Mouse (Mus musculus) kidney, adult 2 months (tissue): ENCODE measurements around the gene Ppp1r14a. TPM values are rescaled to one million over a fixed set of nuclear protein-coding genes. Genes with fewer than 3 reads are reported as not detected.

Source experiments
- DNase-seq: peaks from one replicate; pipeline ENCODE4 v3.0.0; 2021
- H3K27ac ChIP-seq: fragments of 200-500 bp; 2 replicates; pipeline ENCODE4 v1.5.1; 2012; ENCODE audit warnings: low read depth, low read length, control low read depth, inconsistent platforms; ENCODE audit not compliant: insufficient read depth
- H3K27me3 ChIP-seq: fragments of 200-500 bp; replicated peaks from 2 replicates; pipeline ENCODE4 v1.6.1; 2012; ENCODE audit warnings: mild to moderate bottlenecking, moderate library complexity, low read length, inconsistent platforms; ENCODE audit not compliant: control insufficient read depth, insufficient read depth
- H3K36me3 ChIP-seq: fragments of 200-500 bp; 2 replicates; pipeline ENCODE4 v1.6.1; 2012; ENCODE audit warnings: mild to moderate bottlenecking, moderate library complexity, low read length, inconsistent platforms; ENCODE audit not compliant: control insufficient read depth, insufficient read depth
- H3K4me1 ChIP-seq: fragments of 200-500 bp; 2 replicates; pipeline ENCODE4 v1.6.1; 2011; ENCODE audit warnings: low read length; ENCODE audit not compliant: control insufficient read depth, insufficient read depth
- H3K4me3 ChIP-seq: fragments of 200-500 bp; 2 replicates; pipeline ENCODE4 v1.5.1; 2011; ENCODE audit warnings: mild to moderate bottlenecking, low read depth, low read length, control low read depth; ENCODE audit not compliant: insufficient read depth
- CTCF ChIP-seq: fragments of 200-500 bp; conservative IDR thresholded peaks from 2 replicates; pipeline ENCODE4 v1.5.1; 2011; ENCODE audit warnings: low read depth, mild to moderate bottlenecking, control low read depth, low read length, moderate library complexity, mixed read lengths; ENCODE audit not compliant: insufficient read depth, insufficient read length
- POLR2A ChIP-seq: fragments of 200-500 bp; IDR thresholded peaks from one replicate; pipeline ENCODE4 v1.6.1; 2011; ENCODE audit warnings: low read depth, low read length, control low read depth
- WGBS: fragments of 180-500 bp; shearing (Covaris S2); methylation state at CpG from one replicate; pipeline ENCODE4 v1.1.7; 2018; 5-methylcytosine and 5-hydroxymethylcytosine counted together
- polyA plus RNA-seq: library from polyadenylated mRNA; depleted of rRNA; stranded (reverse); fragments of >200 nt; gene quantifications from 2 replicates; pipeline ENCODE4 v1.2.3, GENCODE M21; 2012

Ppp1r14a gene
- polyA plus RNA-seq, 1 experiment: 12.3 TPM

DNA sequence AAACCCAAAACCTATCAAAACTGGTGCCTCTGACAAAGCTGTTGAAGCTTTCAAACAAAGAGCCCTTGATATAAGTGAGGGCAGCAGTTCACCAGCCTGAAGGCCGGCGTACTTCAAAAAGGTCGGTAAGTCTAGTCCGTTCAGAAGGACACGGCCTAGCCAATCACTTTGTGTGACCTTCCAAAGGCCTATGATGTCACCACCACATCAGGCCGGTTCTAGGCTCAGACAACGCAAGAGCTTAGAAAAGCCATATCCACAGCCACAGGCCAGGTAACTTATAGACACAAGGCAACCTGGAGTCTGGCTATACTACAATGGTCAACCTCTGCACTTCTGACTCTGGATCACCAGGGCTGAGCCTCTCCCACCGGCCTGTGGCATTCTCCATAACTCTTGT, 9.2 kb upstream of the Ppp1r14a start:
- H3K4me3 ChIP-seq: peak overlapping the region; percentile 61
- 63% methylated on average over 8 of the region's 8 CpGs for WGBS
- H3K27me3 ChIP-seq: no peaks in the 10 kb centered on the region
- DNase-seq: peak; percentile 39
- H3K27ac ChIP-seq: peak overlapping the region; percentile 64
- no peak for TF ChIP-seq POLR2A
- no peak for TF ChIP-seq CTCF
- no peaks in the 10 kb centered on the region for H3K36me3 ChIP-seq
- H3K4me1 ChIP-seq: peaks cover 31% of the 10 kb centered on the region

DNA sequence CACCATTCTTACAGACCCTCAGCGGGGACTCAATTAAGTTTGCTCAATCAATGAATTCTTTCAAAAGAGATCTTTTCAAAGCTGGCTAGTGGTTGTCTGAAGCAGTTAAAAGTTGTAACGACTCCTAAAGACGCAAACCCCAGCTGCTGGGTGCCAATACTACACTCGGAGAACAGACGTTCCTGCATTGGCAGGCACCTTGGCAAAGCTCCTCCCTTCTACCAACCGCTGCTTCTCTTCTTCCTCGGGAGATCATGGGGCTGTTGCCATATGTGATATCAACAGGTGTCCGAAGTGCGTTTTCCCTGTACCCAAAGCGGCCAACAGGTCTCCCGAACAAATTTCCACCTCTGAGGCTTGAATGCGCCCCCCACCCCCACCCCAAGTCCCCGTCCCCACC, 8.3 kb upstream of the Ppp1r14a start:
- H3K4me1 ChIP-seq: peaks cover 29% of the 10 kb centered on the region
- peak overlapping the region; percentile 61 for H3K4me3 ChIP-seq
- H3K27ac ChIP-seq: peak overlapping the region; percentile 19; the same call in 1 of the 2 replicates
- DNase-seq: peak; percentile 57
- H3K27me3 ChIP-seq: no peaks in the 10 kb centered on the region
- 16% methylated on average over 13 of the region's 13 CpGs for WGBS
- no peak for TF ChIP-seq POLR2A
- TF ChIP-seq CTCF: no peak
- H3K36me3 ChIP-seq: no peaks in the 10 kb centered on the region

DNA sequence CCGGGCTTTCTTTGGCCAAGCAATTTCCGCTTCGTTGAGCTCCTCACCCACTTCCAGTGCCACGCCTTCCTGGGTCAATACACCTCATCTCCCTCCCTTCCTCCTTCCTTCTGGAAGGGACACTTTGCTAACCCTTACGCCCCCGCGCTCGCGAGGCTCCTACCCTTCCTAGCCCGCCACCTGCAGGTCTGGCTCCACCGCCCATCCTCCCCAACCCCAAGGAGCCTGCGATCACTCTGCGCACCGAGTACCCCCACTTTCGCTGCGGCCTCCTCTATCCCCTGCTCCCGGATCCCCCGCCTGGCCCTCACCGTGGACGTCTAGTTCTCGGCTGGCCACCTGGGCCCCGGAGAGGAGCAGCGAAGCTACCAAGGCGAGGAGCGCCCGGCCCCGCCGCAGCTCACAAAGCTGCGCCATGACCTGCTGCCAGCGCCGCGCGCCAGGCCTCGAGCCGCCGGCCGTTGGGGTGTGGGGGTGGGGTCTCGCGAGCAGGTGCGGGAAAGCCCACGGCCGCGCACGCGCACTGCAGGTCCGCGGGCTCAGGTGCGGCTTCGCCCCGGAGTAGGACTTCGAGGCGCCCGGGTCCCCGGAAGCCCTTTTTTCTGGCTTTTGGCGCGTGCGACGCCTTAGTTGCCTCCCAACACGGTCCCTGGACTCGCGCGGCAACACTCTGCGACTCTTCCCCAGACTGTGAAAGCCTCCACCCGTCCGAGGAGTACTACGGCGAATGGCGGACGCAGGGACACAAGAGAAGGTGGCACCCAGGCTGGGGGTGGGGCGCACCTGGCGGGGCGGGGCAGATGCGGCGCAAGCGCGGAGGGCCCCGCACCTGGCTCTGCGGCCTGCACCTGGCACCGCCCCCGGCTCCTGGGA, 7.7 kb upstream of the Ppp1r14a start, which contains the start of gene Spint2:
Gene Spint2, minus strand, starts transcription at position 712 of the 873 bp plus-strand sequence.
- Histone ChIP-seq H3K27ac (peak within 1 kb of the TSS; percentile 94), H3K27me3 (no peaks in the 10 kb centered on the region), H3K36me3 (no peaks in the 10 kb centered on the region), H3K4me1 (peaks cover 22% of the 10 kb centered on the region), H3K4me3 (peak within 1 kb of the TSS; percentile 61)
- 1% methylated on average over 80 of the region's 80 CpGs for WGBS
- DNase-seq: peak; percentile 96
- TF ChIP-seq CTCF (0 out of 2 replicates have a peak, but pooled peaks have one; percentile 22), POLR2A (peak; percentile 80)

DNA sequence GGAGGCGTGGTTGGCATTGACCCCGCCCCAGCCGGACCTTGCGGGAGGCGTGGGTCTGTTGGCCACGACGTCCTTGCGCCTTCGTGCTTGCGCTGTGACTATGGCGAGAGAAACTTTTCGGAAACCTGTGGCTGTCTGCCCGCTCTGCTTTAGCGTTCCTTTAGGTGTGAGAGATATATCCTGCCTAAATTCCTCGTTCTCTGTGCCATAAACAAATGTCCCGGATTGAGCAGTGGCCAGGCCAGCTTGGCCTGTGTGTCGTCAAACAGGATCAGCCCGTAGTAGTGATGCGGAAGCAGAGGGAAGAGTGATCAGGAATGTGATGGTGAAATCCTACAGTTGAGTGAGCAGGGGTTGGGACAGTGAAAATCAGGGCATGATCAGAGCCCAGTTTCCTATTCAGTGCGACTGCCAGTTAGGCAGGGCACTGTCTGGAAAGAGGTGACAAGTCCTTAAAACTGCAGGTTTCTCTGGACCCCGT, 7.0 kb upstream of the Ppp1r14a start:
- Histone ChIP-seq H3K27me3 (no peaks in the 10 kb centered on the region), H3K27ac (peak overlapping the region; percentile 86), H3K4me3 (peak overlapping the region; percentile 23; the same call in 1 of the 2 replicates), H3K36me3 (no peaks in the 10 kb centered on the region), H3K4me1 (peaks cover 17% of the 10 kb centered on the region)
- no peak for DNase-seq
- WGBS: 7% methylated on average over 21 of the region's 21 CpGs
- TF ChIP-seq CTCF (no peak), POLR2A (no peak)

DNA sequence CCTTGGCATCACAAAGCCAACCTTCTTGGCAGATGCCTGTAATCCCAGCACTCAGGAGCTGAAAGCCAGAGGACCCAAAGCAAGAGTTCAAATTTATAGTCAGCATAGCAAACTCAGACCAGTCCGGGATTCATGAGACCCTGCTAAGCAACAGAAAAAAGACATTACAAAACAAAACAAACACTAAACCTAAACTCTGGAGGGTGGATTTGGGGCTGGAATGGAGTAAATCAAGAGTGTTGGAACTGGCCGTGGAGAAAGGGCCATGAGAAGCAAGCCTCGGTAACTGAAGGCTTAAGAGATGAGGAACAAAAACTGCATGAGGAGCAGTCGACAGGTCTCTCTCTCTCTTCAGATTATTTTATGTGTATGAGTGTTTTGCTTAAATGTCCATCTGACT, 5.2 kb upstream of the Ppp1r14a start:
- WGBS: 73% methylated on average over 4 of the region's 4 CpGs
- peaks cover 10% of the 10 kb centered on the region; the same call in 1 of the 2 replicates for H3K4me1 ChIP-seq
- no peaks in the 10 kb centered on the region for H3K36me3 ChIP-seq
- TF ChIP-seq POLR2A: no peak
- no peak for TF ChIP-seq CTCF
- H3K27me3 ChIP-seq: no peaks in the 10 kb centered on the region
- H3K27ac ChIP-seq: no peak overlapping the region
- H3K4me3 ChIP-seq: no peak overlapping the region
- no peak for DNase-seq

DNA sequence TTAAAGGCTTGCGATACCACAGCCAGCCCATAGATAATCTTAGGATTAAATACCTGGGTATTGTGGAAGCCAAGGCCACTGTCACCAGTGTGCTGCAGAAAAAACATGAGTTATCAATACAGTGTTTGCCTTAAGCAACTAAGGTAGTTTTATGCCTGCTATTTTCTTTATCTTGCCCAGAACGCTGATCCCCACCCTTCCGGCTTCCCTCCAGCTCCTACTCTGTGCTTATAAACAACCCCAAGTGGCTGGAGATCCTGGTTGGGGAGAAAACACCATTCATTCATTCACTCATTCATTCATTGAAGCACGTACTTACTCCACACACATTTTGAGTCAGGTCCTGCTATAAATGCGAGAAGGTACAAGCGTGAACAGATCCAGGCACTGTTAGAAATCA, 4.6 kb upstream of the Ppp1r14a start:
- 96% methylated on average over 6 of the region's 6 CpGs for WGBS
- no peak overlapping the region for H3K27ac ChIP-seq
- H3K4me1 ChIP-seq: peaks cover 10% of the 10 kb centered on the region; the same call in 1 of the 2 replicates
- no peak for DNase-seq
- H3K4me3 ChIP-seq: no peak overlapping the region
- no peak for TF ChIP-seq CTCF
- no peak for TF ChIP-seq POLR2A
- H3K36me3 ChIP-seq: no peaks in the 10 kb centered on the region
- H3K27me3 ChIP-seq: no peaks in the 10 kb centered on the region

DNA sequence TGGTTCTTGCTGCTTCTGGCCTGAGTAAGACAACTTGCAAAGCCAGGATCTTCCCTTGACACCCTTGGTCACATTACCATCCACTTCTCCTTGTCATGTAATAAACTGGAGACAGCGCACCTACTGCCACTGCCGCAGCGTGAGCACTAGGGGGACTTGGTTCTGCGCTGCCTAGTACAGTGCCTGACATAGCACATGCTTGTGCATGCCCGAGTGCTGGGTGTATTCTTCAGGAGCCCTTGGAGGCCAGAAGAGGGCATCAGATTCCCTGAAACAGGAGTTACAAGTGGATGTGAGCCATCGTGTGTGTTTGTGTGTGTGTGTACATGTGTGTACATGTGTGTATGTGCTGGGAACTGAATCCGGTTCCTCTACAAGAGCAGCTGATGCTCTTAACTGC, 1.6 kb upstream of the Ppp1r14a start:
- Histone ChIP-seq H3K27me3 (no peaks in the 10 kb centered on the region), H3K4me1 (no peaks in the 10 kb centered on the region; the same call in 1 of the 2 replicates), H3K27ac (no peak overlapping the region), H3K36me3 (no peaks in the 10 kb centered on the region), H3K4me3 (no peak overlapping the region)
- DNase-seq: no peak
- TF ChIP-seq CTCF (0 out of 2 replicates have a peak, but pooled peaks have one; percentile 1), POLR2A (no peak)
- 88% methylated on average over 7 of the region's 7 CpGs for WGBS
